Mouse (Mus musculus): ENCODE results near the gene Otx2. TPM values are rescaled to one million over a fixed set of nuclear protein-coding genes. Genes with fewer than 3 reads are reported as not detected.

Gene Otx2
- not detected for total RNA-seq (2021)
- long read RNA-seq, experiment 1, result 0 reads
- long read RNA-seq, experiment 2, result 0 reads

- no peak for DNase-seq (ENCODE audit: low spot score in 2 of 2)
Observed at GRCm38 (mm10) chr14:48673541-48673940, at the start of gene Otx2. Gene Otx2 (minus strand): TSS chr14:48673819.

- DNase-seq (ENCODE audit: low spot score in 2 of 2), result no peak
Observed at GRCm38 (mm10) chr14:48722763-48723162, 49.1 kb upstream of the Otx2 start.

DNA sequence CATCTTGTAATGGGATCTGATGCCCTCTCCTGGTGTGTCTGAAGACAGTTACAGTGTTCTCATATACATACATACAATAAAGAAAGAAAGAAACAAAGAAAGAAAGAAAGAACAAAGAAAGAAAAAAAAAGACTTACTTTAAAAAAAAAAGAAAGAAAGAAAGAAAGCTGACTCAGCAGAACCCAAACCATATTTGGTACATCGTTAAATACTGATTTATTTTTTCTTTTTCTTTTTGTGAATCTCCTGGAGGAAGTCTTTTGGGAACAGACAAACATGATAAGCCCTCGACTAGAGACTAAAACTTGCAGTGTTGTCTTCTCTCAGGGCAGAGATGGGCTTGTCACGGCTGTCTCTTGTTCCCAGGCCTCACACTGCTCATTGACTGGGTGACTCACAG lies 45.7 kb upstream of the Otx2 start:
- no peak for DNase-seq (ENCODE audit: low spot score in 2 of 2)

GRCm38 (mm10) chr14:48717632-48718279 lies 44.1 kb upstream of the Otx2 start:
- DNase-seq (ENCODE audit: low spot score in 2 of 2), result no peak

GRCm38 (mm10) chr14:48716456-48716855 lies 42.8 kb upstream of the Otx2 start:
- no peak for DNase-seq (ENCODE audit: low spot score in 2 of 2)

- no peak for DNase-seq (ENCODE audit: low spot score in 2 of 2)
Observed at GRCm38 (mm10) chr14:48710871-48711370, 37.3 kb upstream of the Otx2 start.

DNA sequence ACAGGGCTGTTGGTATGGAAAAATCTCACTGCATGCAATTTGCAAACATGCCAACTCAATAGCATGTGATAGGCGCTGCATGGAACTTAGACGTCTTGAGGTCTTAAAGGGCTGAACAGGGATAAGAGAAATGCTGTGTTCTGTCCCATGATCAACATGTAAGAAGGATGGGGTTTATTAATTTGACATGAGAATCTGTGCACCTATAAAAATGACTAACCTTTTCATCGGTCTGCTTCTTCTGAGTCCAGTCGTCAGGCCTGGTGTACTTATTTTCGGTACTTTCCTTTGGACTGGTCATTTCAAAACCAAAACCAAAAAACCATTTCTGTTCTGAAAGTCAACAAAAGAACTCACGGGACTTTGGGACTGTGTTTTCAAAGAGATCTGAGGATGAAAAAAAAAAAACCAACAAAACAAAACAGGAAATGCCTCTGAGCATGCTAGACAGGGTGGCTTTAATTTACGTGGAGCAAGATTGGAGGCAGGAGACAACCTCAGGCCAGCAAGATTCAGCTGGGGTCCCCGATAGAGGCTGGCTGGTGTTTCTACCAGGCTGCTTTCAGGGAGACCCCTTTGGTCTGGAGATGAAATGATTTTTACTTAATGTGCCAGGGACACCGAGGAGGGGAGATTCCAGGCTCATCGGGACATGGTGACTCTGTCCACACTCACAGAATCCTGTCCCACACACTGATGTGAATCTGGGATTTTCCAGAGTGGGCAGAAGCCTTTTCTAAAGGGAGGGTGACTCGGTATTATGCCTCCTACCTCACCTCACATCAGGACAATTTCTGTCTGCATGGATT lies 36.6 kb upstream of the Otx2 start:
- no peak for DNase-seq (ENCODE audit: low spot score in 2 of 2)

- DNase-seq (ENCODE audit: low spot score in 2 of 2), result no peak
Observed at GRCm38 (mm10) chr14:48709371-48710061, 35.9 kb upstream of the Otx2 start.

- DNase-seq (ENCODE audit: low spot score in 2 of 2), result no peak
Observed at GRCm38 (mm10) chr14:48707844-48708383, 34.3 kb upstream of the Otx2 start.

DNA sequence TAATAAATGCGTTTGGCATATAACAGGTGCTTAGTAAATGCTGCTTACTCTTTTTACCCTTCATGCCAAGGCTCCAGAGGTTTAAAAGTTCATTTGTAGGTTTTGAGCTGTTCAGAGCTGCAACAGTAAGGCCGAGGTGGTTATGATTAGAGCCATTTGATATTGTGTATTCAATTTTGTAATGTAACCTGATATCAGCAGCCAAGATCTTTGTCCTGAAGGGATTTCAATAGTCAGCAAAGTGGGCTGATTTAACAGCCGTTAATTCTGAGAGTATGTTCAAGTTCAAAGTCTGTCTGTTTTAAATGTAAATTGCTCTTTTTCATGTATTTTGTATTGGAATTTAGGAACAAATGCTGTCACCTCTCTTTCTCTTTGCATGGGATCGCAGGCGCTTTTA lies 33.8 kb upstream of the Otx2 start:
- DNase-seq (ENCODE audit: low spot score in 2 of 2), result no peak

DNA sequence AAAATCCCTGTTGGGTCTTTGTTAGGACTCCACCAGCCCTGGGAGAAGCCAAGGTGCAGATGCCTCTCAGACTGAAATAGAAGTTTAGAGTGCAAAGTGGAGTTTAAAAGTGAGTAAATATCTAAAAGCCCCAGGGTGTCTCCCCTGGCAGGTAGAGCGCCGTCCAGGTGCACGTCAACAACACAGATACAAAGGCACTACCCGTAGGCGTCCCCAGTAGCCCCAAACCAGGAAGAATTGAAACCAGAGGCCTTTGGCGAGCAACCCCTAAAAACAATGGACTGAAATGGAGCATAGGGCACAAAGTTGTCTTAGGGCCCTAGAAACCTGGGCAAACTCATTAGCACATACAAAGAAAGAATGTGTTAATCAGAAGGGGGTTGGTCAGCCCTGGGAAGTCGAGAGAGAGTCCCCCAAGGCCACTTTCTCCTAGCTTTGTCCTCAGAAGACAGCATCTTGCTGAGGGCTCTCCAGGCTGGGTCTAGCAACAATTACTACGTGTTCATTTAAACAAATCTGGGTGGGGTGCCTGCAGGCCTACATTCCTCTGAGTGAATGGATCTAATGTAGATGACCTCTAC lies 27.3 kb upstream of the Otx2 start:
- no peak for DNase-seq (ENCODE audit: low spot score in 2 of 2)

- DNase-seq (ENCODE audit: low spot score in 2 of 2), result no peak
Observed at GRCm38 (mm10) chr14:48679590-48679989, 6.0 kb upstream of the Otx2 start.

DNA sequence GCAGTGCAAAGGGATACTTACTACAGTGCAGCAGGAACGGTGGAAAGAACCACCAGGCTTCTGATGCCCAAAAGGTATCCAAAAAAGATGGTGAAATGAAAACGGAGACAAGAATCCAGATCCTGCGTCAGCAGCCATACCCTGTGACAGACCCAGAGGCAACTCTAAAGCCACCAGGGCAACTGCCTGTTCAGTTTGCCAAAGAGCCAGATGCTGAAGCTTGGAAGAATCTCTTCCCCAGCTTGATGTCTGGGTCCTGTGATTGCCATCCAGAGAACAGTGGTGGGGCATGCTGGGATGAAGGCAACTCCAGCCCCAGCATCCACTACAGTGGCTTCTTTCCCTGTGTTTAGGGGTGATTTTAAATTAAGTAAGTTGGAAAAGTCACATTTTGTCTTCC lies 5.1 kb upstream of the Otx2 start:
- no peak for DNase-seq (ENCODE audit: low spot score in 2 of 2)

- no peak for DNase-seq (ENCODE audit: low spot score in 2 of 2)
Observed at GRCm38 (mm10) chr14:48674036-48674831, 615 bp upstream of the Otx2 start.

DNA sequence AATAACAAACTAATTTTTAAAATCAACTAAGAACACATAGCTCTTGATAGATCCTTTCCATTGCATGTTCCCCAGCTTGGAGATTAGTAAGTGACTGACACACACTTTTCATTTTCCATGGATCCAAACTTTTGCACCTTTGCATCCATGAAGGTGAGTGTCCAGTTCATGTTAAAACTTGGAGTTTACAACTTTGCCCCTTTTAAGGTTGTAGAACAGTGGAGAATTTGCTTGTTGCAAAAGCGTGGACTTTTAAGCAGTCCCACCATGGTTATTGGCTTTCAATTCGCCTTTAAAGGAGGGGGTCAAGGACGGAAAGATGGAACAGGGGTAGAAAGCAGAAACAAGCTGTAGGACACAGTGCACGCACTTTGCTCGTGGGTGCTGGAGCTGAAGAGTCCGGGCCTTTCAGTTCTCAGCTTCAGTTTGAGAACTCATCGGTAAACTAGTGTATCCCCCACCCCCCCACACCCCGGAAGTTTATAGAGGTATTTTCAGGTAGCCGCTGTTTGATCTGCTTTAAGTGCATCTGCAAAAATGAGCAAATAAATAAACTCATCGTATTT lies 925 bp downstream of the Otx2 start:
- no peak for DNase-seq (ENCODE audit: low spot score in 2 of 2)

DNA sequence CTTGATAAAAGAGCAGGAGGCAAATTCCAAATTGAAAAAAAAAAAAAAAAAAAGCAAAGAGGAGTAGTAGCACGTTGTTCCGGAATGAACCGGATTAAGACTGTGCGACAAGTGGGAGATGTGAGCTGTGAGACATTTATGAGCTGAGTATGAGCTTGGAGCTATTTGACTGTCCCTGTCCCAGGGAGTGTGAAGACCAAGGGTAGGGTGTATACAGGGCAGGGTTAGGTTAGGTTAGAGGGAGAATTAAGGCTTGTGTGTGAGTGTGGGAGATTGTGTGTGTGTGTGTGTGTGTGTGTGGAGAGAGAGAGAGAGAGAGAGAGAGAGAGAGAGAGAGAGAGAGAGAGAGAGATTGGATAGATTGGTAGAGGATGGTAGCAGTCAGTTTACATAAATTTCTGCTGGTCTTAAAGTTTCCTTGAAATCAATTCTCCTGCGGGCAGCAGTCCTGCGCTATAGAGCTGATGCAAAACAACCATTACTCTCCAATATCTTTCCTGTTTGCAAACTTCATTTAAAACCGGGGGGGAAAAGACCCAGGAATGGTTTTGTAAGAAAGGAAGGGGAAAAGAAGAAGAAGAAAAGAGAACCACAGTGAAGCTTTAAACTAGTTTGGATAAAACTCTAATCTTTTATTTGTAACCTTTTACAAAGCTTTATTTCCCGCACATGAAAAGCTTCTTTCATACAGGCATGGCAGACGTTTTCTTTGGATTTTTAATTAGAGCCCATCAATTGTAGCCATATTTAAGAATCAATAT lies 2.0 kb downstream of the Otx2 start:
- no peak for DNase-seq (ENCODE audit: low spot score in 2 of 2)

DNA sequence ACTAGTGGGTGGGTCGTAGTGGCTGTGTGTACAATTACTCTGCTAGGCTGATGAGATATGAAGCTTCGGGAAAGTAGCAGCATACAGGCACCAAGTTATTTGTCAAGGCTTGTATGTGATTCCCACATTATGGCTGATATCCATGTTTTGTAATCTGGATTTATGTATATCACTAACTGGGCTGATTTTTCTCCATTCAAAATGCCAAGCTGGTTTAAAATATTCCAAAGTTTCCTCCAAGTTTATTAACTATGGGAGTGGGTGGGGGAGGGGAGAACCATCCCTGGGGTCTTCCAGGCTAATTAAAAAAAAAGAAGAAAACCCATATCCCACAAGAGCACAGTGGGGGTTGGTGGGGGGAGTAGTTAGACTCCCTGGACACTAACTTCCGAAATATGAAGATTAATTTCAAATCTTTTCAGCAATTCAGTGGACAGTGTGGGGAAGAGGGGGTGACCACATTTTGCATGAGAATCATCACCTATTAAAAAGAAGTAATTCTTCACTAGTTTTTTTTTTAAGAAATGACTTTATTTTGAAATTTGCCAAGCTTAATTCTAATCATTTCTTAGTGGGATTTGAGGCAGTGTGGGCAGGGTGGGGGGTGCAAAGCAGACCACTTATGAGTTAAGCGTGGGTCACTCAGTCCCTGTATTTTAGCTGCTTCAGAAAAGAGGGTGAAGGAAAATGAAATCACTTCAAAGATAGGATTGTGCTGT lies 2.7 kb downstream of the Otx2 start:
- no peak for DNase-seq (ENCODE audit: low spot score in 2 of 2)

DNA sequence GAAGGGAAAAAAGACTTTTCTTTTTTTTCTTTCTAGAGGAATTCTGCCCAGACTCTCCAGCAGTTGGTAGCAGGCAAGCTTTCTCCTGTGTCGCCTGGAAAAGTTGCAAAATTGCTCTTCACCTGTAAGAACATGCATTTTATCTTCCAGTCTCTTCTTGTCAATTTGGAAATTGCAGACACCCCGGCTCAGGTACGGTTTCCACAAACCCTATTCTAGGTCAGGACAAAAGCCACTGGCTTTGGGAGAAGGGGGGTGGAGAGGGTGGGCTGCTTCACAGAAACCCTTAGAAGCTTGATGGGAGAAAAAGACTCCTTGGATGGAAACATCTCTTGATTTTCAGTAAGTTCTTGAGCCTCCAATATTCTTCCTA lies 3.4 kb downstream of the Otx2 start:
- DNase-seq (ENCODE audit: low spot score in 2 of 2), result no peak
